Mouse (Mus musculus): ENCODE results near the gene Klk1b16. TPM values are rescaled to one million over a fixed set of nuclear protein-coding genes. Genes with fewer than 3 reads are reported as not detected.
"Not testable (repeated sequence)": the region's sequence is repeated elsewhere in the genome, so short reads cannot be mapped to it uniquely, and the experiment has no call there.

Gene Klk1b16
- total RNA-seq (2014; fragmentation: Nextera tagmentation) (not detected in 2 replicates), total RNA-seq (2017) (not detected in 2 replicates), polyA plus RNA-seq (2012) (not detected in 2 replicates)

GRCm38 (mm10) chr7:44136467-44136866 lies at the start of gene Klk1b16:
TSS of gene Klk1b16 (plus strand) at chr7:44136767.
- Histone ChIP-seq H3K27me3 (ENCODE audit: insufficient read depth, low read length) (no peaks in the 10 kb centered on the region), H3K4me1 (ENCODE audit: insufficient read depth, low read depth, low read length) (no peaks in the 10 kb centered on the region), H3K36me3 (replicated peaks) (no peaks in the 10 kb centered on the region), H3K9me3 (replicated peaks) (no peaks in the 10 kb centered on the region), H3K4me3 (ENCODE audit: low read depth, low read length) (no peak within 1 kb of the TSS)
- DNase-seq (ENCODE audit: low spot score) = no peak
- no peak for TF ChIP-seq POLR2AphosphoS5 (IDR thresholded peaks at IDR 0.05; ENCODE audit: insufficient replicate concordance, low read depth, low read length)
- no peak for TF ChIP-seq TAL1 (conservative IDR thresholded peaks at IDR 0.05; ENCODE audit: low read depth, low read length)
- no peak for TF ChIP-seq CTCF (IDR thresholded peaks at IDR 0.05; ENCODE audit: low read depth, low read length)
- no peak for TF ChIP-seq GATA1 (IDR thresholded peaks at IDR 0.05; ENCODE audit: borderline replicate concordance, low read length)
- TF ChIP-seq GATA2 (IDR thresholded peaks at IDR 0.05; ENCODE audit: borderline replicate concordance, low read depth, low read length) = no peak
- no peak for ATAC-seq (ENCODE audit: extremely low read depth, insufficient number of reproducible peaks, low FRiP score, poor library complexity, severe bottlenecking)

- TF ChIP-seq TAL1 (conservative IDR thresholded peaks at IDR 0.05; ENCODE audit: low read depth, low read length) = no peak
- no peak overlapping the region for H3K4me3 ChIP-seq (ENCODE audit: low read depth, low read length)
- H3K9me3 ChIP-seq (replicated peaks) = no peaks in the 10 kb centered on the region
- H3K27me3 ChIP-seq (ENCODE audit: insufficient read depth, low read length) = no peaks in the 10 kb centered on the region
- no peaks in the 10 kb centered on the region for H3K4me1 ChIP-seq (ENCODE audit: insufficient read depth, low read depth, low read length)
- no peaks in the 10 kb centered on the region for H3K36me3 ChIP-seq (replicated peaks)
- DNase-seq (ENCODE audit: low spot score) (no peak), ATAC-seq (ENCODE audit: extremely low read depth, insufficient number of reproducible peaks, low FRiP score, poor library complexity, severe bottlenecking) (no peak)
These were observed 40.5 kb upstream of the Klk1b16 start for GRCm38 (mm10) chr7:44096111-44096510.

- not testable (repeated sequence) for H3K36me3 ChIP-seq (replicated peaks); ATAC-seq (ENCODE audit: extremely low read depth, insufficient number of reproducible peaks, low FRiP score, poor library complexity, severe bottlenecking); H3K4me3 ChIP-seq (ENCODE audit: low read depth, low read length); H3K27me3 ChIP-seq (ENCODE audit: insufficient read depth, low read length); DNase-seq (ENCODE audit: low spot score); H3K9me3 ChIP-seq (replicated peaks); H3K4me1 ChIP-seq (ENCODE audit: insufficient read depth, low read depth, low read length)
These were observed 34.5 kb upstream of the Klk1b16 start, which contains the start of gene Klk1b21 for GRCm38 (mm10) chr7:44102028-44102427. TSS of gene Klk1b21 (plus strand) at chr7:44102328.

- DNase-seq (ENCODE audit: low spot score) = no peak
- TF ChIP-seq POLR2AphosphoS5 (IDR thresholded peaks at IDR 0.05; ENCODE audit: insufficient replicate concordance, low read depth, low read length) (no peak), GATA2 (IDR thresholded peaks at IDR 0.05; ENCODE audit: borderline replicate concordance, low read depth, low read length) (no peak), GATA1 (IDR thresholded peaks at IDR 0.05; ENCODE audit: borderline replicate concordance, low read length) (no peak), TAL1 (conservative IDR thresholded peaks at IDR 0.05; ENCODE audit: low read depth, low read length) (no peak), CTCF (IDR thresholded peaks at IDR 0.05; ENCODE audit: low read depth, low read length) (no peak)
- no peaks in the 10 kb centered on the region for H3K36me3 ChIP-seq (replicated peaks)
These were observed 24.2 kb upstream of the Klk1b16 start, which contains the start of gene Klk1b22 for GRCm38 (mm10) chr7:44112373-44112772. TSS of gene Klk1b22 (plus strand) at chr7:44112673.

GRCm38 (mm10) chr7:44123445-44123844 lies 13.1 kb upstream of the Klk1b16 start:
- ATAC-seq (ENCODE audit: extremely low read depth, insufficient number of reproducible peaks, low FRiP score, poor library complexity, severe bottlenecking) = no peak
- TF ChIP-seq GATA2 (IDR thresholded peaks at IDR 0.05; ENCODE audit: borderline replicate concordance, low read depth, low read length) (no peak), TAL1 (conservative IDR thresholded peaks at IDR 0.05; ENCODE audit: low read depth, low read length) (no peak), POLR2AphosphoS5 (IDR thresholded peaks at IDR 0.05; ENCODE audit: insufficient replicate concordance, low read depth, low read length) (no peak), GATA1 (IDR thresholded peaks at IDR 0.05; ENCODE audit: borderline replicate concordance, low read length) (no peak), CTCF (IDR thresholded peaks at IDR 0.05; ENCODE audit: low read depth, low read length) (no peak)
- DNase-seq (ENCODE audit: low spot score) = no peak
- no peaks in the 10 kb centered on the region for H3K9me3 ChIP-seq (replicated peaks)
- H3K4me1 ChIP-seq (ENCODE audit: insufficient read depth, low read depth, low read length) = no peaks in the 10 kb centered on the region
- H3K27me3 ChIP-seq (ENCODE audit: insufficient read depth, low read length) = no peaks in the 10 kb centered on the region
- no peaks in the 10 kb centered on the region for H3K36me3 ChIP-seq (replicated peaks)
- H3K4me3 ChIP-seq (ENCODE audit: low read depth, low read length) = no peak overlapping the region

More at GRCm38 (mm10) chr7:44112373-44112772, 24.2 kb upstream of the Klk1b16 start, which contains the start of gene Klk1b22:
- Histone ChIP-seq H3K4me3 (ENCODE audit: low read depth, low read length) (no peak within 1 kb of the TSS), H3K27me3 (ENCODE audit: insufficient read depth, low read length) (no peaks in the 10 kb centered on the region), H3K9me3 (replicated peaks) (no peaks in the 10 kb centered on the region), H3K4me1 (ENCODE audit: insufficient read depth, low read depth, low read length) (no peaks in the 10 kb centered on the region)
- no peak for ATAC-seq (ENCODE audit: extremely low read depth, insufficient number of reproducible peaks, low FRiP score, poor library complexity, severe bottlenecking)

- 0 out of 2 replicates have a peak, but pooled peaks cover 1% of the 10 kb centered on the region for H3K27me3 ChIP-seq (ENCODE audit: insufficient read depth, low read length)
- ATAC-seq (ENCODE audit: extremely low read depth, insufficient number of reproducible peaks, low FRiP score, poor library complexity, severe bottlenecking) (no peak), DNase-seq (ENCODE audit: low spot score) (no peak)
- no peaks in the 10 kb centered on the region for H3K4me1 ChIP-seq (ENCODE audit: insufficient read depth, low read depth, low read length)
- no peak for TF ChIP-seq GATA1 (IDR thresholded peaks at IDR 0.05; ENCODE audit: borderline replicate concordance, low read length)
- no peak for TF ChIP-seq GATA2 (IDR thresholded peaks at IDR 0.05; ENCODE audit: borderline replicate concordance, low read depth, low read length)
- TF ChIP-seq CTCF (IDR thresholded peaks at IDR 0.05; ENCODE audit: low read depth, low read length) = no peak
- no peak for TF ChIP-seq POLR2AphosphoS5 (IDR thresholded peaks at IDR 0.05; ENCODE audit: insufficient replicate concordance, low read depth, low read length)
- TF ChIP-seq TAL1 (conservative IDR thresholded peaks at IDR 0.05; ENCODE audit: low read depth, low read length) = no peak
- H3K4me3 ChIP-seq (ENCODE audit: low read depth, low read length) = no peak overlapping the region
- no peaks in the 10 kb centered on the region for H3K36me3 ChIP-seq (replicated peaks)
- H3K9me3 ChIP-seq (replicated peaks) = no peaks in the 10 kb centered on the region
These were observed 42.9 kb downstream of the Klk1b16 start for GRCm38 (mm10) chr7:44179299-44180045.

GRCm38 (mm10) chr7:44186516-44186915 lies 49.9 kb downstream of the Klk1b16 start:
- not testable (repeated sequence) for H3K9me3 ChIP-seq (replicated peaks); H3K27me3 ChIP-seq (ENCODE audit: insufficient read depth, low read length); H3K36me3 ChIP-seq (replicated peaks); H3K4me1 ChIP-seq (ENCODE audit: insufficient read depth, low read depth, low read length); ATAC-seq (ENCODE audit: extremely low read depth, insufficient number of reproducible peaks, low FRiP score, poor library complexity, severe bottlenecking); DNase-seq (ENCODE audit: low spot score); H3K4me3 ChIP-seq (ENCODE audit: low read depth, low read length)

GRCm38 (mm10) chr7:44187936-44188335 lies 51.4 kb downstream of the Klk1b16 start, which contains the start of gene Klk1b24:
TSS of gene Klk1b24 (plus strand) at chr7:44188236.
- DNase-seq (ENCODE audit: low spot score); H3K27me3 ChIP-seq (ENCODE audit: insufficient read depth, low read length); ATAC-seq (ENCODE audit: extremely low read depth, insufficient number of reproducible peaks, low FRiP score, poor library complexity, severe bottlenecking); H3K4me1 ChIP-seq (ENCODE audit: insufficient read depth, low read depth, low read length); H3K4me3 ChIP-seq (ENCODE audit: low read depth, low read length); H3K9me3 ChIP-seq (replicated peaks); H3K36me3 ChIP-seq (replicated peaks): not testable (repeated sequence)
